Mouse (Mus musculus) bone marrow macrophage, adult 2 months (primary cell): ENCODE measurements around the gene Adh7.

Source experiments
- CTCF ChIP-seq: IDR thresholded peaks from 2 replicates; pipeline ENCODE4 v1.5.1; 2012; ENCODE audit warnings: low read depth, mild to moderate bottlenecking, low read length, moderate library complexity
- POLR2A ChIP-seq: IDR thresholded peaks from 2 replicates; pipeline ENCODE4 v1.6.1; 2012; ENCODE audit warnings: mild to moderate bottlenecking, low read depth, low read length, borderline replicate concordance

DNA sequence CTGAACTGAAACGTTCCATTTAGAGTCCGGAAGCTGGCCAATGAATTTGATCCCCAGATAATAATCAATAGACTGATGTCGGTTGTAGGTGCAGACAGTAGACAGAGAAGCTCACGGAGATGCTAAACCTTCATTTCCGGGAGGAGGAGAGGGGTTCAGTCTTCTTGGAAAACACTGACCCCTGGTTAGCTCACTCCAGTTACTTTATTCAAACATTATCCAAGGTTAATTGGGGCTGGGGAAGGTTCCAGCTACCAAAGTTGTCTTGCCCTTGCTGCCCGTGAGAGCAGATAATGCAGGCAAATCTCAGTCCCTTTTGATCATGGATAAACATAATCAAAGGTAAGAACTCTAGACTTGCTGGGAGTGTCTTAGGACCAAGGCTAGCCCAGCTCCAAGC is 33.6 kb downstream of the Adh7 start:
- no peak for TF ChIP-seq CTCF
- no peak for TF ChIP-seq POLR2A
